Mouse (Mus musculus) erythroblast, adult 5-6 weeks (primary cell): ENCODE measurements around the gene Uvssa. TPM values are rescaled to one million over a fixed set of nuclear protein-coding genes. Genes with fewer than 3 reads are reported as not detected.
A peak's percentile ranks its signal among the peaks of the same experiment; 100 is the strongest.
"Not testable (repeated sequence)": the region's sequence is repeated elsewhere in the genome, so short reads cannot be mapped to it uniquely, and the experiment has no call there.

Source experiments
- ATAC-seq: replicated peaks from 2 replicates; pipeline ENCODE4 v1.8.0; 2016; ENCODE audit warnings: moderate number of reproducible peaks, mild to moderate bottlenecking, moderate TSS enrichment, inconsistent platforms; ENCODE audit not compliant: poor library complexity, low FRiP score, severe bottlenecking
- total RNA-seq, 2 experiments: library from RNA; stranded (forward) in 1 of 2; stranded (reverse) in 1 of 2; fragments of 150-400 nt in 1 of 2; fragments of 200-764, 138-1000 nt in 1 of 2; gene quantifications; 2 replicates each; pipeline versions ENCODE4 v1.2.3 to v1.2.4; 2015 to 2017; ENCODE audit warnings: low replicate concordance in 2 of 2

The Uvssa gene
- total RNA-seq (2015; ENCODE audit: low replicate concordance) (5.6 and 6.5 TPM in 2 replicates), total RNA-seq (2017; ENCODE audit: low replicate concordance) (5.3 and 6.9 TPM in 2 replicates)

DNA sequence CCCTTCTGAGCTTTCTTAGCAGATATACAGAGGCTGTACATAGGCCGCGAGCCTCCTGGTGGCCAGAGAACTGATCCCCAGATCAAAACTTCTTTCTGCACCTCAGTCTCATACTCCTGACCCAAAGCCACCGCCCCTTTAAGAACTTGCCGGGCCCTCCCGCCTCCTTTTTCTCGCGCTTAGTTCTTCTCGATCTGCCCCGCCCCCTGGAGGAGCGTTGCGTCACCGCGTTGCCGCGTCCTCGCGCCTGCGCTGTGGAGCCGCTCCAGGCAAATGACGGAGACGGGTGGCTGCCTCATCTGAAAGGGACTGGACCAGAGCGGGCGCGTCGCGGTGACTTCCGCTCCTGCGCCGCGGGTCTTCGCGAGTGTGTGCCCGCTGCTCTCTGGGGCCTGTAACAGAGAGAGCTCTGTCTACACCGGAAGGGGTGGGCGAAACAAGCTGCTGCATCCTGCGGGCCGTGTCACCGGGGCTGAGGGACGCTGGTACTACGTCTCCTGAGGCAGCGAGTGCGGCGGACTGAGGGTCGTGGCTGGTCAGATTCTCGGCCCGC lies at the start of gene Uvssa:
Gene Uvssa (plus strand): TSS at position 248 of the 553 bp plus-strand sequence.
- peak; percentile 95 for ATAC-seq

GRCm38 (mm10) chr5:33334381-33335272 lies 43.7 kb upstream of the Uvssa start:
- peak; percentile 7; the same call in 1 of the 2 replicates for ATAC-seq

DNA sequence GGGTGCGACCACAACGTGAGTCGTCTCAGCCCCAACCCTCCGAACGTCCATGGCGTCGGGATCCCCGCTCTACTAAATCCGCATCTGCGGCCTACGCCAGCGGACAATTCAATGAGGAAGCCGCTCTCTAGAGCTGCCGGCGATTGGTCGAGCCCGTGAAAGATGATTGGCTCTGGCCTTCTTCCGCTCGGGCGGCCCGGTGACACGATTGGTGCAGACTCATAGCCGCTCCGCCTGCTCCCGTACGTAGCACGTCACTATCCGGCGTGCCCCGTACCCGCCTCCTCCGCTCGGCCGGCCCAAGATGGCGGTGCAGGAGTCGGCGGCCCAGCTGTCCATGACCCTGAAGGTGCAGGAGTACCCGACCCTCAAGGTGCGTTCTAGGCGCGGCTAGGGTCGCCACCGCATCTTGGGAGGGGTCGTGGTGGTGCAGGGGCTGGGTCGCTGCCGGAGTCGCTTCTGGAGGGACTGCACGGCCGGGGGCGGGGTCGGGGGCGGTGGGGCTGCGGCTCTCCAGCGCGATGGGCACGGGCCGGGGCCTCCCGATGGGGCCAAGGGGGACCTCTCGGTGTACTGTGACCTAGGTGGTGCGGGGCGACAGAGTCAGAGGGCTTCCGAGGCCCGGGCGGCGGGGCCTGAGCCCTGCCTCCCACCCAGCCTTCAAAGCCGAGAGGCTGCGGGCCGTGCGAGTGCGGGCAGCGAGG lies 42.9 kb upstream of the Uvssa start, which contains the start of gene Maea:
Gene Maea (plus strand): TSS at position 237 of the 704 bp plus-strand sequence.
- ATAC-seq, result peak; percentile 100

- ATAC-seq, result no peak; the same call in 1 of the 2 replicates
Measured at GRCm38 (mm10) chr5:33335977-33336360, 42.4 kb upstream of the Uvssa start.

DNA sequence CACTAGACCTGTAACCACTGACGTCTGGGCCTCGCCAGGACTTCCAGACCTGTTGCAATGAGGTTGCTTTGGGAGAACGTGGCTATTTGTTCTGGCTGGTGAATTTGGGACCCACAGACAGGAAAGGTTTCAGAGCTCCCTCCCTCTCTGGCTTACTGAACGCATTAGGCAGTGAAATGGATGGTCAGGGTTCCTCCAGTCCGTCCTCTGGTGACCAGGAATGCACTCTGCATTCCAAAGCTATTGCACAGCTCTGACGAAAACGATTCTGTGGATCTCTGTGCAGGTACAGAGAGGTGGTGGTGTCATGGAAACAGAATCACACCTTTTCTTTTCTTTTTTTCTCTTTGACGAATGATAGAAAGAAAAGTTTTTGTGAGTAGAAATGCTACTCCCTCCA lies 41.1 kb upstream of the Uvssa start:
- ATAC-seq, result no peak

- no peak for ATAC-seq
Measured at GRCm38 (mm10) chr5:33341165-33341564, 37.2 kb upstream of the Uvssa start.

GRCm38 (mm10) chr5:33342248-33342647 lies 36.1 kb upstream of the Uvssa start:
- not testable (repeated sequence) for ATAC-seq

DNA sequence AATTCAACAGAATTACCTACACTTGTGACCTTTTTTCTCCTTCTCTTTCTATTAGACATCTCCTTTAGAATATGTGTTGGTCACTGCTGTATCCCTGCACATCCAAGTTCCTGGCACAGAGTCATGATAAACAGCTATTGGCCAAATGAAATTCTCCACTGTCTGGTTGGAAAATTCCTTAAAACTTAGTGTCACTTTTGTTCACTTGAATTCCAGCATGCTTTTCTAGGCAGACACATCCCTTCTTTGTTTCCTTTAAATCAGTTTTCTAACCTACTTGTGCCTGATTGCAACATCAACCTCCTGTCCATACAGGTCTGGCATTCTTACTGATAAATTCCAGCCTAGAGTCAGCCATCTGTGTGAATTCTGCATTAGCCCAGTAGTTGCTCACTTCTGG lies 35.5 kb upstream of the Uvssa start:
- no peak for ATAC-seq

- ATAC-seq, result no peak
Measured at GRCm38 (mm10) chr5:33343571-33343970, 34.8 kb upstream of the Uvssa start.

DNA sequence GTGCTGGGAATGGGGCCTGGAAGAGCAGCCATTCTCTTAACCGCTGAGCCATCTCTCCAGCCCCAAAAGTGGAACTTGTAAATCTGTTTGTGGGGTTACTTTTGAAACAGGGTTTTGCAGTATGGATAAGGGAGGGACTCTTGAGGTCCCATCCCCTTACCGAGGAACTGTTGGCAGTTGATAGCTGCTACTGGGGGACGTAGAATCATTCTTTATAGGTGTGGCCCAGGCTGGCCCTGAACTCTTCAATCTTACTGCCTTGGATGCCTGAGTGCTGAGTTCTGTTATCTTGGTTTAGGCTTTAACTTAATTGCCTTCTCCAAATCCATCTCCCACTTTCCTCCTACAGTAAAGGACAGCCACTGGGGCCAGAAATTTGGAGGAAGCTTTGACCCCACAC lies 34.3 kb upstream of the Uvssa start:
- ATAC-seq, result 0 out of 2 replicates have a peak, but pooled peaks have one; percentile 20

GRCm38 (mm10) chr5:33347620-33348019 lies 30.7 kb upstream of the Uvssa start:
- no peak for ATAC-seq

- ATAC-seq, result no peak
Measured at GRCm38 (mm10) chr5:33349205-33349604, 29.1 kb upstream of the Uvssa start.

GRCm38 (mm10) chr5:33349706-33350105 lies 28.6 kb upstream of the Uvssa start:
- ATAC-seq, result no peak

DNA sequence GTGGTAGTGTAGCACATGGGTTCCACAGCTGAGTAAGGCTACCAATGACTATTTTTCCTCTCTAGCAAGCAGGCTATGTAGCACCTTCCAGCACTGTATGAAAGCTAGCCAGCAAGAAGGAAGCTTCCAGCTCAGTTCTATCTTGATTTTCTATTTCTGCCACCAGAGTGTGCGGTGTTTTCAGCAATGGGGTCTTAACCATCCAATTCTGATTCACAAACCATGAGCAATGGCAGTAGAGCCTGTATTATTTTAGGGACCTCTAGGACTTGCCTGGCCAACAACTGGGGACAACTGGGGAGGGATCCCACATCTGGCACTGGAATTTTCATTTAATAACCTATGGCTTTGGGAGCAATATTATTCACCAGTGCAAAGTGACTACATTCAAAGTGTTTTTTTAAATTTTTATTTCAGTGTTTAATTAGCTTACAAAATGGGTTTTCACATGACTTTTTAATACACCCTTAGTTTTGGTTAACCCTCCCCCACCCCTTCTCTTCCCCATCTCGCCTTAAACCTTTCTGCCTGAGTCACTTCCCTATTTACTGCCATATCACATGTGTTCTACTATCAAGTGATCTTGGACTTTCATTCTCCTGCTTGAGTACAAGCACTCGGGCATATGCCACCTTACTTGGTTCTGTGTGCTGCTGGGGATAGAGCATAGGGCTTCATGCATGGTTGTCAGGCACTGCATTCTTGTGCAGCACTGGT lies 26.6 kb upstream of the Uvssa start:
- no peak for ATAC-seq

- ATAC-seq, result no peak
Measured at GRCm38 (mm10) chr5:33352273-33352645, 26.1 kb upstream of the Uvssa start.

GRCm38 (mm10) chr5:33353011-33353410 lies 25.3 kb upstream of the Uvssa start:
- ATAC-seq, result no peak

DNA sequence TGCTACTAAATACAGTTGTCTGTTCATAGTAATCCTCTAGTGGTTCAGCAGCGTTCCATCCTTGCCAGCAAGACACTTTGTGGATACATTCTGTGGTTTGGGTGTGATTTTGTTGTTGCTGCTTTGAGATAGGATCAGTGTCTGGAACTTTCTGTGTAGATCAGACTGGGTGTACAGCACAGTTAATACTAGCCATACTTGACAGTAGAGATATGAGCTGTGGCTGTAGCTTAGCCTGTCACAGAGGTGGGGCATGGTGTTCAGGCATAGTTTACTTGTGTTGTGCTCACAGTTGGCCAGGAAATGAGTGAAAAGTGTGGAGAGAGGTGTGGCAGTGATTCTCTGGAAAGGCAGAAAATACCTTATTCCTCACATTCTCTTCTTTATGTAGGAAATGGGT lies 20.9 kb upstream of the Uvssa start:
- no peak for ATAC-seq

DNA sequence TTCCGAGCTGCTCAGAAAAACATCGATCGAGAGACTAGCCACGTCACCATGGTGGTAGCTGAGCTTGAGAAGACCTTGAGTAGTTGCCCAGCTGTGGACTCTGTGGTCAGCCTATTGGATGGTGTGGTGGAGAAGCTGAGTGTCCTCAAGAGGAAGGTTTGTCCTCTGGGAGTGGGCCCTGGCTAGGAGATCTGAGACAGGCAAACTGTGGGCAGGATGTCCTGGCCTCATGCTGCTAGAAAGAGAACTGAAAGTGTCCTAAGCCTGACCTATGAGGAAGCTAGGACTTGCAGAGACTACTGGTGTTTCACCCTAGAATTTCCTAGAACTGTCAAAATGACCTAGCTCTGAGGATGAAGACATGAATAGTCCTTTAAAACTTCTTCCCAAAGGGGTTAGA lies 19.9 kb upstream of the Uvssa start:
- no peak for ATAC-seq

DNA sequence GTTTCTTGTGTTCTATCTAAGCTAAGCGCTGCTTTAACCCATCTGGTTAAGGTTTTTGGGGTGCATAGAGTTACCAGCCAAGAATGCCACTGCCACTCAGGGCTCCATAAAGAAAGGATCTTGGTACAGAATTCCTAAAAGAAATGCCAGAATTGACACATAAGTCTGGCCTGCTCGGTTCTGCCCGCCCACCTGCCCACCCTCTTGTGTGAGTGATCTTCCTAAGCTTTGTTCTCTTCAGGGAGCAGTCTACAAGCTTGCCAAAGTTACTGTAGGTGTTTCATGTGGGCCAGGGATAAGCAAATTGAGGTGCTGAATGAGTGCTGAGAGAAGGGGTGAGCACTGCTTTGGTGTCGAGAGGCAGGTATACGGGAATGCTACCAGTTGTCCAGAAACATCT lies 15.1 kb upstream of the Uvssa start:
- no peak for ATAC-seq

DNA sequence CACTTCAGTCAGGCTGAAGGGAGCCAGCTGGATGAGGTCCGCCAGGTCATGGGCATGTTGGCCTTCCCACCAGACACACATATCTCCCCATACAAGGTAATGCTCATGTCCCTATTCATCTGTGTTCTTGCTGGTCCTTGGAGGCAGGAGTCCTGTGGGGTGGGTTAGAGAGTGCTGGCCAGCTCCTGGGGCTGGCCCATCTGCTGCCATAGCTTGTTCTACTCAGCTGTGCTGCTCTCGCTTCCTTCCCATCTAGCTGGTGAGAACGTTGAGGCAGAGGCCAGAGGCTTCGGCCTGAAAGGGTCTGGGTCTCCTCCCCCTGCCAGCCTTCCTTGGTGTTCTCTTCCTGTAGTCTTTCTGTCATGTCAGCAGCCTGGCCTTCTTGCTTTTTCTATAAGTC lies 9.7 kb upstream of the Uvssa start:
- no peak for ATAC-seq
